Mouse (Mus musculus): ENCODE data around the gene Snrnp25. TPM values are rescaled to one million over a fixed set of nuclear protein-coding genes. Genes with fewer than 3 reads are reported as not detected.
A peak's percentile ranks its signal among the peaks of the same experiment; 100 is the strongest.

Gene Snrnp25
- polyA plus RNA-seq, 1 experiment: 29.6 TPM

GRCm38 (mm10) chr11:32230220-32230619 is 25.0 kb downstream of the Snrnp25 start:
- Histone ChIP-seq H3K4me1 (ENCODE audit: control insufficient read depth, insufficient read depth, low read length) (peaks cover 27% of the 10 kb centered on the region), H3K4me3 (ENCODE audit: insufficient read depth, low read length) (no peak overlapping the region), H3K27ac (ENCODE audit: insufficient read depth, low read depth, low read length) (no peak overlapping the region)
- TF ChIP-seq CTCF (IDR thresholded peaks at IDR 0.05; ENCODE audit: low read depth, low read length): no peak
- no peak for TF ChIP-seq POLR2A (IDR thresholded peaks at IDR 0.05; ENCODE audit: borderline replicate concordance, low read depth, low read length)

- Histone ChIP-seq H3K4me3 (ENCODE audit: insufficient read depth, low read length) (no peak overlapping the region), H3K27ac (ENCODE audit: insufficient read depth, low read depth, low read length) (peak overlapping the region; percentile 19; the same call in 1 of the 2 replicates), H3K4me1 (ENCODE audit: control insufficient read depth, insufficient read depth, low read length) (peaks cover 18% of the 10 kb centered on the region)
- TF ChIP-seq POLR2A (IDR thresholded peaks at IDR 0.05; ENCODE audit: borderline replicate concordance, low read depth, low read length) (no peak), CTCF (IDR thresholded peaks at IDR 0.05; ENCODE audit: low read depth, low read length) (no peak)
These were observed 25.9 kb downstream of the Snrnp25 start for GRCm38 (mm10) chr11:32231125-32231524.

- no peak for TF ChIP-seq POLR2A (IDR thresholded peaks at IDR 0.05; ENCODE audit: borderline replicate concordance, low read depth, low read length)
- no peak overlapping the region for H3K27ac ChIP-seq (ENCODE audit: insufficient read depth, low read depth, low read length)
- H3K4me3 ChIP-seq (ENCODE audit: insufficient read depth, low read length): no peak overlapping the region
- H3K4me1 ChIP-seq (ENCODE audit: control insufficient read depth, insufficient read depth, low read length): peaks cover 12% of the 10 kb centered on the region
These were observed 27.6 kb downstream of the Snrnp25 start for GRCm38 (mm10) chr11:32232848-32233247.

- TF ChIP-seq POLR2A (IDR thresholded peaks at IDR 0.05; ENCODE audit: borderline replicate concordance, low read depth, low read length) (no peak), CTCF (IDR thresholded peaks at IDR 0.05; ENCODE audit: low read depth, low read length) (no peak)
- Histone ChIP-seq H3K4me3 (ENCODE audit: insufficient read depth, low read length) (no peak overlapping the region), H3K4me1 (ENCODE audit: control insufficient read depth, insufficient read depth, low read length) (peaks cover 12% of the 10 kb centered on the region), H3K27ac (ENCODE audit: insufficient read depth, low read depth, low read length) (no peak overlapping the region)
These were observed 28.7 kb downstream of the Snrnp25 start for GRCm38 (mm10) chr11:32233895-32234294.

GRCm38 (mm10) chr11:32234816-32235485 is 29.7 kb downstream of the Snrnp25 start:
- Histone ChIP-seq H3K4me1 (ENCODE audit: control insufficient read depth, insufficient read depth, low read length) (peaks cover 12% of the 10 kb centered on the region), H3K27ac (ENCODE audit: insufficient read depth, low read depth, low read length) (no peak overlapping the region), H3K4me3 (ENCODE audit: insufficient read depth, low read length) (no peak overlapping the region)
- TF ChIP-seq CTCF (IDR thresholded peaks at IDR 0.05; ENCODE audit: low read depth, low read length): no peak
- TF ChIP-seq POLR2A (IDR thresholded peaks at IDR 0.05; ENCODE audit: borderline replicate concordance, low read depth, low read length): no peak

GRCm38 (mm10) chr11:32235646-32236045 is 30.4 kb downstream of the Snrnp25 start:
- H3K4me3 ChIP-seq (ENCODE audit: insufficient read depth, low read length): no peak overlapping the region
- peaks cover 9% of the 10 kb centered on the region for H3K4me1 ChIP-seq (ENCODE audit: control insufficient read depth, insufficient read depth, low read length)
- H3K27ac ChIP-seq (ENCODE audit: insufficient read depth, low read depth, low read length): no peak overlapping the region
- TF ChIP-seq CTCF (IDR thresholded peaks at IDR 0.05; ENCODE audit: low read depth, low read length) (no peak), POLR2A (IDR thresholded peaks at IDR 0.05; ENCODE audit: borderline replicate concordance, low read depth, low read length) (no peak)

- Histone ChIP-seq H3K4me1 (ENCODE audit: control insufficient read depth, insufficient read depth, low read length) (peaks cover 6% of the 10 kb centered on the region), H3K4me3 (ENCODE audit: insufficient read depth, low read length) (no peak overlapping the region), H3K27ac (ENCODE audit: insufficient read depth, low read depth, low read length) (no peak overlapping the region)
- TF ChIP-seq CTCF (IDR thresholded peaks at IDR 0.05; ENCODE audit: low read depth, low read length) (no peak), POLR2A (IDR thresholded peaks at IDR 0.05; ENCODE audit: borderline replicate concordance, low read depth, low read length) (no peak)
These were observed 30.9 kb downstream of the Snrnp25 start for GRCm38 (mm10) chr11:32236132-32236531.

GRCm38 (mm10) chr11:32236712-32237410 is 31.6 kb downstream of the Snrnp25 start:
- no peaks in the 10 kb centered on the region for H3K4me1 ChIP-seq (ENCODE audit: control insufficient read depth, insufficient read depth, low read length)

GRCm38 (mm10) chr11:32237411-32237795 is 32.2 kb downstream of the Snrnp25 start:
- H3K4me3 ChIP-seq (ENCODE audit: insufficient read depth, low read length): no peak overlapping the region
- no peak overlapping the region for H3K27ac ChIP-seq (ENCODE audit: insufficient read depth, low read depth, low read length)
- no peak for TF ChIP-seq POLR2A (IDR thresholded peaks at IDR 0.05; ENCODE audit: borderline replicate concordance, low read depth, low read length)
- no peak for TF ChIP-seq CTCF (IDR thresholded peaks at IDR 0.05; ENCODE audit: low read depth, low read length)
- no peaks in the 10 kb centered on the region for H3K4me1 ChIP-seq (ENCODE audit: control insufficient read depth, insufficient read depth, low read length)

More at GRCm38 (mm10) chr11:32236712-32237410, 31.6 kb downstream of the Snrnp25 start:
- H3K4me3 ChIP-seq (ENCODE audit: insufficient read depth, low read length): no peak overlapping the region
- H3K27ac ChIP-seq (ENCODE audit: insufficient read depth, low read depth, low read length): no peak overlapping the region
- no peak for TF ChIP-seq POLR2A (IDR thresholded peaks at IDR 0.05; ENCODE audit: borderline replicate concordance, low read depth, low read length)
- peak; percentile 90 for TF ChIP-seq CTCF (IDR thresholded peaks at IDR 0.05; ENCODE audit: low read depth, low read length)
